In genomic region chr1:54059731-54060130, GRCm38 (mm10) we compare ENCODE assay signal across 28 mouse cellular contexts.
"Had no signal": no experiment of that assay in that cellular context is flagged by ENCODE, and none has a peak within 500 bp of the region (broad histone marks: within the 10 kb centered on the region; RNA-seq: fewer than 3 reads in every experiment).

No protein-coding gene starts in this region.

- H3K27ac ChIP-seq: embryonic facial prominence, embryonic 12.5 days; embryonic facial prominence, embryonic 13.5 days; forebrain, embryonic 10.5 days; forebrain, embryonic 12.5 days; forebrain, embryonic 13.5 days; forebrain, embryonic 15.5 days; gastrocnemius, adult 2 months; heart, adult 2 months; heart, embryonic 10.5 days had no signal

- H3K4me2 ChIP-seq: embryonic facial prominence, embryonic 12.5 days; embryonic facial prominence, embryonic 13.5 days; embryonic facial prominence, embryonic 15.5 days; forebrain, embryonic 12.5 days; forebrain, embryonic 13.5 days; forebrain, embryonic 15.5 days; heart, embryonic 11.5 days; heart, embryonic 12.5 days had no signal

- H3K27me3 ChIP-seq: embryonic facial prominence, embryonic 12.5 days; embryonic facial prominence, embryonic 13.5 days; embryonic facial prominence, embryonic 15.5 days; forebrain, embryonic 12.5 days; forebrain, embryonic 13.5 days; forebrain, embryonic 15.5 days; heart, embryonic 12.5 days had no signal

- DNase-seq: cerebellum, adult 8-10 months; cerebellum, adult 9-11 months; cerebellum, postnatal 10 days; cerebellum, postnatal 14 days; cerebellum, postnatal 25 days; cerebellum, postnatal 36 days; embryo, embryonic 11 days; forebrain, postnatal 0 days; gastrocnemius, adult 2 months; gastrocnemius, postnatal 10 days; gastrocnemius, postnatal 14 days; gastrocnemius, postnatal 25 days; gastrocnemius, postnatal 36 days; heart, adult 18-20 months; heart, adult 2 months had no signal

- H3K4me1 ChIP-seq: embryonic facial prominence, embryonic 12.5 days; embryonic facial prominence, embryonic 13.5 days; forebrain, embryonic 10.5 days; forebrain, embryonic 12.5 days; forebrain, embryonic 13.5 days; forebrain, embryonic 15.5 days; heart, embryonic 10.5 days; heart, embryonic 12.5 days had no signal

- H3K9me3 ChIP-seq: embryonic facial prominence, embryonic 12.5 days; embryonic facial prominence, embryonic 13.5 days; embryonic facial prominence, embryonic 15.5 days; forebrain, embryonic 10.5 days; forebrain, embryonic 12.5 days; forebrain, embryonic 13.5 days; forebrain, embryonic 15.5 days; heart, embryonic 10.5 days; heart, embryonic 12.5 days had no signal

- H3K9ac ChIP-seq: embryonic facial prominence, embryonic 12.5 days; embryonic facial prominence, embryonic 13.5 days; embryonic facial prominence, embryonic 15.5 days; forebrain, embryonic 12.5 days; forebrain, embryonic 13.5 days; forebrain, embryonic 15.5 days; forebrain, postnatal 0 days; heart, embryonic 12.5 days had no signal

- H3K36me3 ChIP-seq: embryonic facial prominence, embryonic 12.5 days; embryonic facial prominence, embryonic 13.5 days; embryonic facial prominence, embryonic 15.5 days; forebrain, embryonic 10.5 days; forebrain, embryonic 12.5 days; forebrain, embryonic 15.5 days; heart, embryonic 10.5 days; heart, embryonic 12.5 days had no signal

- H3K4me3 ChIP-seq: embryonic facial prominence, embryonic 12.5 days; embryonic facial prominence, embryonic 13.5 days; embryonic facial prominence, embryonic 15.5 days; erythroblast, embryonic 14.5 days; forebrain, embryonic 10.5 days; forebrain, embryonic 12.5 days; forebrain, embryonic 13.5 days; forebrain, embryonic 15.5 days; gastrocnemius, adult 2 months; heart, adult 2 months; heart, embryonic 10.5 days; heart, embryonic 12.5 days had no signal

- ATAC-seq: forebrain, embryonic 13.5 days; forebrain, embryonic 14.5 days; forebrain, embryonic 15.5 days; forebrain, embryonic 16.5 days; forebrain, postnatal 0 days had no signal
